Mouse (Mus musculus) CH12.LX (cell line): ENCODE measurements around the gene Tmem18. TPM values are rescaled to one million over a fixed set of nuclear protein-coding genes. Genes with fewer than 3 reads are reported as not detected.

ENCODE experiments used
- DNase-seq: peaks from one replicate; pipeline ENCODE4 v3.0.0-alpha.2; 2013; ENCODE audit errors: extremely low read depth
- H3K27ac ChIP-seq: 2 replicates; pipeline ENCODE4 v1.5.1; 2012; ENCODE audit warnings: low read depth, mild to moderate bottlenecking, control low read depth, moderate library complexity; ENCODE audit not compliant: insufficient read depth
- H3K27me3 ChIP-seq: replicated peaks from 2 replicates; pipeline ENCODE3; 2012; ENCODE audit warnings: inconsistent platforms
- H3K36me3 ChIP-seq, 2 experiments: replicated peaks in 1 of 2; 2 replicates each; pipeline versions ENCODE3 to v1.6.1; 2012; ENCODE audit warnings: inconsistent platforms in 1 of 2, low read length in 1 of 2, mild to moderate bottlenecking in 1 of 2, mixed read lengths in 1 of 2, moderate library complexity in 1 of 2; ENCODE audit not compliant: control insufficient read depth in 1 of 2, insufficient read depth in 1 of 2
- H3K4me1 ChIP-seq, 2 experiments: 2 replicates each; pipeline ENCODE4 v1.6.1; 2012; ENCODE audit warnings: inconsistent platforms in 1 of 2, moderate library complexity in 1 of 2; ENCODE audit not compliant: insufficient read depth in 2 of 2, control insufficient read depth in 1 of 2
- H3K4me2 ChIP-seq: 2 replicates; pipeline ENCODE4 v1.6.1; 2012; ENCODE audit warnings: low read depth, mild to moderate bottlenecking, control low read depth; ENCODE audit not compliant: poor library complexity, insufficient read depth, severe bottlenecking
- H3K4me3 ChIP-seq, 3 experiments: fragments of 150-350 bp in 1 of 3; sonication (generic) in 1 of 3; replicated peaks in 1 of 3; 2 replicates each; pipeline versions ENCODE3 to v1.5.1; 2011 to 2012; ENCODE audit warnings: low read depth in 2 of 3, low read length in 2 of 3, mild to moderate bottlenecking in 2 of 3, moderate library complexity in 2 of 3, control low read depth in 1 of 3, improper control_type of control experiment in 1 of 3, inconsistent platforms in 1 of 3, mixed read lengths in 1 of 3; ENCODE audit not compliant: poor library complexity in 1 of 3
- H3K79me2 ChIP-seq: replicated peaks from 2 replicates; pipeline ENCODE4 v1.6.1; 2012; ENCODE audit warnings: mild to moderate bottlenecking, moderate library complexity; ENCODE audit not compliant: control insufficient read depth, poor library complexity, insufficient read depth, severe bottlenecking; ENCODE audit errors: extremely low read depth
- H3K9ac ChIP-seq: 2 replicates; pipeline ENCODE4 v1.6.1; 2012; ENCODE audit warnings: low read depth, mild to moderate bottlenecking, control low read depth, moderate library complexity; ENCODE audit not compliant: insufficient read depth
- H3K9me3 ChIP-seq: replicated peaks from 2 replicates; pipeline ENCODE3; 2012; ENCODE audit warnings: low read length, inconsistent platforms, mixed read lengths
- BHLHE40 ChIP-seq: IDR thresholded peaks from 2 replicates; pipeline ENCODE4 v1.6.1; 2011; ENCODE audit warnings: mild to moderate bottlenecking, low read depth, low read length, improper control_type of control experiment
- CHD1 ChIP-seq: IDR thresholded peaks from 2 replicates; pipeline ENCODE4 v1.6.1; 2012; ENCODE audit warnings: low read depth, low read length, improper control_type of control experiment, inconsistent platforms
- CHD2 ChIP-seq: IDR thresholded peaks from 2 replicates; pipeline ENCODE4 v1.6.1; 2011; ENCODE audit warnings: low read length, improper control_type of control experiment
- CTCF ChIP-seq, 2 experiments: IDR thresholded peaks in 1 of 2; conservative IDR thresholded peaks in 1 of 2; 2 replicates each; pipeline ENCODE4 v1.5.1; 2011 to 2012; ENCODE audit warnings: low read depth in 2 of 2, low read length in 2 of 2, improper control_type of control experiment in 1 of 2, inconsistent platforms in 1 of 2, mild to moderate bottlenecking in 1 of 2, moderate library complexity in 1 of 2
- E2F4 ChIP-seq: IDR thresholded peaks from 2 replicates; pipeline ENCODE4 v1.6.1; 2011; ENCODE audit warnings: low read depth, low read length, improper control_type of control experiment; ENCODE audit not compliant: insufficient replicate concordance
- ELF1 ChIP-seq: IDR thresholded peaks from 2 replicates; pipeline ENCODE4 v1.6.1; 2014; ENCODE audit warnings: low read depth, mild to moderate bottlenecking, inconsistent platforms, low read length, improper control_type of control experiment
- EP300 ChIP-seq: IDR thresholded peaks from 2 replicates; pipeline ENCODE4 v1.6.1; 2011; ENCODE audit warnings: low read length, improper control_type of control experiment
- ETS1 ChIP-seq: conservative IDR thresholded peaks from 2 replicates; pipeline ENCODE4 v1.6.1; 2012; ENCODE audit warnings: low read depth, mild to moderate bottlenecking, inconsistent platforms, low read length, improper control_type of control experiment, moderate library complexity
- GABPA ChIP-seq: IDR thresholded peaks from 2 replicates; pipeline ENCODE4 v1.6.1; 2012; ENCODE audit warnings: low read depth, low read length, improper control_type of control experiment, inconsistent platforms; ENCODE audit not compliant: insufficient replicate concordance
- HCFC1 ChIP-seq: IDR thresholded peaks from 2 replicates; pipeline ENCODE4 v1.6.1; 2012; ENCODE audit warnings: low read depth, mild to moderate bottlenecking, inconsistent platforms, low read length, improper control_type of control experiment
- IRF4 ChIP-seq: IDR thresholded peaks from 2 replicates; pipeline ENCODE4 v1.6.1; 2014; ENCODE audit warnings: low read depth, mild to moderate bottlenecking, inconsistent platforms, low read length, improper control_type of control experiment
- JUN ChIP-seq: IDR thresholded peaks from 2 replicates; pipeline ENCODE4 v1.6.1; 2011; ENCODE audit warnings: low read depth, mild to moderate bottlenecking, low read length, improper control_type of control experiment, moderate library complexity; ENCODE audit not compliant: insufficient read depth
- JUND ChIP-seq: conservative IDR thresholded peaks from 2 replicates; pipeline ENCODE4 v1.6.1; 2011; ENCODE audit warnings: low read depth, low read length, improper control_type of control experiment
- KAT2A ChIP-seq: IDR thresholded peaks from 2 replicates; pipeline ENCODE4 v1.6.1; 2012; ENCODE audit warnings: low read length, improper control_type of control experiment, inconsistent platforms; ENCODE audit not compliant: insufficient replicate concordance
- MAFK ChIP-seq: IDR thresholded peaks from 2 replicates; pipeline ENCODE4 v1.6.1; 2011; ENCODE audit warnings: low read length, improper control_type of control experiment; ENCODE audit not compliant: insufficient replicate concordance
- MAX ChIP-seq: IDR thresholded peaks from 2 replicates; pipeline ENCODE4 v1.6.1; 2011; ENCODE audit warnings: low read length, improper control_type of control experiment
- MAZ ChIP-seq: IDR thresholded peaks from 2 replicates; pipeline ENCODE4 v1.6.1; 2012; ENCODE audit warnings: low read depth, mild to moderate bottlenecking, inconsistent platforms, low read length, improper control_type of control experiment, moderate library complexity
- MEF2A ChIP-seq: IDR thresholded peaks from 2 replicates; pipeline ENCODE4 v1.6.1; 2014; ENCODE audit warnings: low read depth, mild to moderate bottlenecking, inconsistent platforms, low read length, improper control_type of control experiment, borderline replicate concordance
- MXI1 ChIP-seq: IDR thresholded peaks from 2 replicates; pipeline ENCODE4 v1.6.1; 2011; ENCODE audit warnings: mild to moderate bottlenecking, low read depth, low read length, improper control_type of control experiment
- MYC ChIP-seq: IDR thresholded peaks from 2 replicates; pipeline ENCODE4 v1.6.1; 2011; ENCODE audit warnings: low read depth, mild to moderate bottlenecking, improper control_type of control experiment, low read length
- NELFE ChIP-seq: IDR thresholded peaks from 2 replicates; pipeline ENCODE4 v1.6.1; 2011; ENCODE audit warnings: low read depth, low read length, improper control_type of control experiment
- NRF1 ChIP-seq: IDR thresholded peaks from 2 replicates; pipeline ENCODE4 v1.6.1; 2014; ENCODE audit warnings: low read depth, mild to moderate bottlenecking, inconsistent platforms, low read length, improper control_type of control experiment, moderate library complexity
- PAX5 ChIP-seq: IDR thresholded peaks from 2 replicates; pipeline ENCODE4 v1.6.1; 2012; ENCODE audit warnings: low read length, inconsistent platforms, mixed read lengths
- POLR2A ChIP-seq: IDR thresholded peaks from 2 replicates; pipeline ENCODE4 v1.6.1; 2011; ENCODE audit warnings: low read depth, mild to moderate bottlenecking, improper control_type of control experiment, low read length
- POLR2AphosphoS2 ChIP-seq: IDR thresholded peaks from 2 replicates; pipeline ENCODE4 v1.6.1; 2011; ENCODE audit warnings: low read depth, low read length, improper control_type of control experiment
- RAD21 ChIP-seq: IDR thresholded peaks from 2 replicates; pipeline ENCODE4 v1.6.1; 2011; ENCODE audit warnings: low read depth, mild to moderate bottlenecking, low read length, improper control_type of control experiment, moderate library complexity
- RCOR1 ChIP-seq: conservative IDR thresholded peaks from 2 replicates; pipeline ENCODE4 v1.6.1; 2012; ENCODE audit warnings: low read depth, mild to moderate bottlenecking, inconsistent platforms, low read length, improper control_type of control experiment
- SIN3A ChIP-seq: IDR thresholded peaks from 2 replicates; pipeline ENCODE4 v1.6.1; 2012; ENCODE audit warnings: low read length, improper control_type of control experiment, inconsistent platforms
- SMC3 ChIP-seq: IDR thresholded peaks from 2 replicates; pipeline ENCODE4 v1.6.1; 2011; ENCODE audit warnings: low read depth, low read length, improper control_type of control experiment
- TBP ChIP-seq: conservative IDR thresholded peaks from 2 replicates; pipeline ENCODE4 v1.6.1; 2011; ENCODE audit warnings: low read depth, low read length, improper control_type of control experiment
- TCF12 ChIP-seq: IDR thresholded peaks from 2 replicates; pipeline ENCODE4 v1.6.1; 2014; ENCODE audit warnings: low read depth, mild to moderate bottlenecking, inconsistent platforms, low read length, improper control_type of control experiment
- UBTF ChIP-seq: IDR thresholded peaks from 2 replicates; pipeline ENCODE4 v1.6.1; 2012; ENCODE audit warnings: low read depth, mild to moderate bottlenecking, inconsistent platforms, low read length, improper control_type of control experiment, moderate library complexity
- USF1 ChIP-seq: IDR thresholded peaks from 2 replicates; pipeline ENCODE4 v1.6.1; 2014; ENCODE audit warnings: low read depth, mild to moderate bottlenecking, inconsistent platforms, low read length, improper control_type of control experiment
- USF2 ChIP-seq: conservative IDR thresholded peaks from 2 replicates; pipeline ENCODE4 v1.6.1; 2011; ENCODE audit warnings: low read depth, low read length, improper control_type of control experiment
- ZC3H11A ChIP-seq: IDR thresholded peaks from 2 replicates; pipeline ENCODE4 v1.6.1; 2012; ENCODE audit warnings: low read depth, mild to moderate bottlenecking, inconsistent platforms, low read length, improper control_type of control experiment
- ZKSCAN1 ChIP-seq: IDR thresholded peaks from 2 replicates; pipeline ENCODE4 v1.6.1; 2012; ENCODE audit warnings: low read depth, inconsistent platforms, low read length, improper control_type of control experiment, borderline replicate concordance
- ZMIZ1 ChIP-seq: IDR thresholded peaks from 2 replicates; pipeline ENCODE4 v1.6.1; 2012; ENCODE audit warnings: low read depth, mild to moderate bottlenecking, inconsistent platforms, low read length, improper control_type of control experiment
- ZNF384 ChIP-seq: IDR thresholded peaks from 2 replicates; pipeline ENCODE4 v1.6.1; 2012; ENCODE audit warnings: low read depth, low read length, improper control_type of control experiment, inconsistent platforms
- dilution Hi-C: fragments of 300-500 bp; cut with MboI; formaldehyde crosslinking; loops from 2 replicates; pipeline ENCODE4 v1.14.3; 2020; ENCODE audit warnings: low sequenced_read_pairs; ENCODE audit not compliant: extremely low pct_unique_long_range_greater_than_20kb, extremely low pct_ligation_motif_present
- in situ Hi-C: fragments of 300-500 bp; cut with MboI; formaldehyde crosslinking; loops from 3 replicates; pipeline ENCODE4 v1.14.3; 2019; ENCODE audit warnings: low sequenced_read_pairs, low pct_ligation_motif_present, low pct_unique_long_range_greater_than_20kb, mixed read lengths
- polyA plus RNA-seq: library from polyadenylated mRNA; unstranded; fragments of >175 nt; gene quantifications from 2 replicates; pipeline ENCODE4 v1.2.1, GENCODE M21; 2012; ENCODE audit warnings: low read depth; ENCODE audit not compliant: insufficient read length
- total RNA-seq, 2 experiments: library from RNA; depleted of rRNA; stranded (reverse); fragments of 300-350 nt in 1 of 2; fragments of >200 nt in 1 of 2; gene quantifications; 2 replicates each; pipeline ENCODE4 v1.2.3; 2012 to 2014

Tmem18 gene
- 14.8 and 15.5 TPM in 2 replicates for total RNA-seq (2012; rRNA removed)
- total RNA-seq (2014; rRNA removed), result 24.8 and 33.0 TPM in 2 replicates
- polyA plus RNA-seq, result 19.9 and 21.2 TPM in 2 replicates

GRCm38 (mm10) chr12:30584356-30584740 is at the start of gene Tmem18:
Tmem18 (plus strand) TSS chr12:30584426.
- peak within 1 kb of the TSS; percentile 80 to 86 (median 85) for H3K4me3 ChIP-seq
- dilution Hi-C loops, result no loop called here
- H3K4me2 ChIP-seq, result peak within 1 kb of the TSS; percentile 66
- in situ Hi-C loops, result loop anchor here (25.0 kb wide), 1 partner anchor 447 kb away; the partner anchor contains the start of gene Tpo
- H3K36me3 ChIP-seq, result peaks cover 18 to 34% of the 10 kb centered on the region in 2 experiments
- peak within 1 kb of the TSS; percentile 86 for H3K9ac ChIP-seq
- TF ChIP-seq E2F4 (no peak), SIN3A (0 out of 2 replicates have a peak, but pooled peaks have one; percentile 46), NRF1 (no peak), KAT2A (no peak), POLR2AphosphoS2 (peak; percentile 74; the same call in 1 of the 2 replicates), TBP (peak; percentile 96), ETS1 (no peak), GABPA (no peak), ZC3H11A (no peak), ZMIZ1 (peak; percentile 62; the same call in 1 of the 2 replicates), EP300 (no peak), ZKSCAN1 (no peak), RAD21 (no peak), ZNF384 (peak; percentile 99), PAX5 (no peak), MAFK (no peak), MYC (no peak), IRF4 (peak; percentile 26; the same call in 1 of the 2 replicates), JUN (no peak), SMC3 (no peak), UBTF (0 out of 2 replicates have a peak, but pooled peaks have one; percentile 24), MXI1 (no peak; the same call in 1 of the 2 replicates), TCF12 (0 out of 2 replicates have a peak, but pooled peaks have one; percentile 34), BHLHE40 (no peak), MAX (no peak), CHD2 (peak; percentile 100), CTCF (conservative IDR thresholded peaks at IDR 0.05 in 1 of 2, IDR thresholded peaks at IDR 0.05 in 1 of 2; ENCODE audit: low read depth in 2 of 2, low read length in 2 of 2) (no peak), CHD1 (no peak), MAZ (no peak), JUND (no peak), MEF2A (no peak), POLR2A (peak; percentile 94), USF1 (no peak), HCFC1 (peak; percentile 72), USF2 (no peak), NELFE (peak; percentile 96), ELF1 (0 out of 2 replicates have a peak, but pooled peaks have one; percentile 11), RCOR1 (no peak)
- no peaks in the 10 kb centered on the region for H3K27me3 ChIP-seq
- 0 out of 2 replicates have a peak within 1 kb of the TSS, but pooled peaks have one; percentile 18 for H3K27ac ChIP-seq
- H3K4me1 ChIP-seq, result peaks cover 2 to 25% of the 10 kb centered on the region in 2 experiments; a peak in 2 of 4 replicates
- DNase-seq, result peak; percentile 84
- no peaks in the 10 kb centered on the region for H3K9me3 ChIP-seq
- no peaks in the 10 kb centered on the region; the same call in 1 of the 2 replicates for H3K79me2 ChIP-seq
